In the genomic region with DNA sequence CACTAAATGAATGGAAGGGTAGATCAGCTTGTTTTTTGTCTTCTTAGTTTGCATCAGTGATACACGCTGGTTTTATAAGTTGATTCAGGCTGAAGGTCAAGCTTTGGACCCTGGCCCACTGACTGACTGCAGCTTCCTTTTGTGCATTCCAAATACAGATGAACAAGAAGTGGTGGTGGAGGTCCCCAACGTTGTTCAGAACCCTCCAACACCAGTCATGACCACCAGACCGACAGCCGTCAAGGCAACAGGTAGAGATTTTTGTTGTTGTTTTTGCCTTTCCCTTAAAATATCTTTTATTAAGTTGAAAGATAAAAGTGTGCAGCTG, we compare ENCODE assay signal across 8 mouse cellular contexts. TPM values are rescaled to one million over a fixed set of nuclear protein-coding genes. Genes with fewer than 3 reads are reported as not detected.
DNase-seq lines count a peak whose midpoint lies in the region; ATAC-seq lines count a peak whose summit lies in the region.

No protein-coding gene starts in this region.

- H3K4me3 ChIP-seq in lung, embryonic 16.5 days (ENCODE audit: low read length), result peak overlapping the region; percentile 99
- peak overlapping the region; percentile 70 for H3K4me3 ChIP-seq in heart, embryonic 16.5 days (ENCODE audit: low read length)
- peak overlapping the region; percentile 97 for H3K4me3 ChIP-seq in limb, embryonic 15.5 days
- peak overlapping the region; percentile 88 for H3K4me3 ChIP-seq in stomach, embryonic 14.5 days (ENCODE audit: low read depth, low read length)

- peak overlapping the region; percentile 59 for H3K4me2 ChIP-seq in lung, embryonic 16.5 days (ENCODE audit: low read depth, low read length)
- H3K4me2 ChIP-seq in heart, embryonic 16.5 days (ENCODE audit: low read depth, low read length), result peak overlapping the region; percentile 69
- H3K4me2 ChIP-seq in limb, embryonic 15.5 days, result peak overlapping the region; percentile 53
- H3K4me2 ChIP-seq in stomach, embryonic 14.5 days (replicated peaks; ENCODE audit: low read depth, low read length), result peak overlapping the region; percentile 76

- ATAC-seq in lung, embryonic 16.5 days (ENCODE audit: low read depth), result no peak
- ATAC-seq in heart, embryonic 16.5 days (replicated peaks; ENCODE audit: extremely low read depth, insufficient read depth, low FRiP score), result no peak
- no peak for ATAC-seq in limb, embryonic 15.5 days (ENCODE audit: insufficient number of reproducible peaks, low FRiP score, low TSS enrichment, low read depth)
- no peak for ATAC-seq in stomach, embryonic 14.5 days (ENCODE audit: insufficient number of reproducible peaks, insufficient read depth, low FRiP score, low read depth)

- peaks cover 12% of the 10 kb centered on the region for H3K4me1 ChIP-seq in lung, embryonic 16.5 days (replicated peaks; ENCODE audit: control insufficient read depth, insufficient read depth, low read length)
- peaks cover 17% of the 10 kb centered on the region for H3K4me1 ChIP-seq in heart, embryonic 16.5 days (ENCODE audit: control insufficient read depth, insufficient read depth, low read length)
- peaks cover 10% of the 10 kb centered on the region for H3K4me1 ChIP-seq in limb, embryonic 15.5 days
- 0 out of 2 replicates have a peak, but pooled peaks cover 10% of the 10 kb centered on the region for H3K4me1 ChIP-seq in stomach, embryonic 14.5 days (ENCODE audit: control insufficient read depth, insufficient read depth, low read length)

- 4% methylated on average over 4 of the region's 4 CpGs for WGBS in lung, embryonic 16.5 days
- 9% methylated on average over 4 of the region's 4 CpGs for WGBS in heart, embryonic 16.5 days
- WGBS in limb, embryonic 15.5 days, result 9% methylated on average over 4 of the region's 4 CpGs
- 6% methylated on average over 4 of the region's 4 CpGs for WGBS in stomach, embryonic 14.5 days

- peak overlapping the region; percentile 99 for H3K9ac ChIP-seq in lung, embryonic 16.5 days (ENCODE audit: low read length)
- H3K9ac ChIP-seq in heart, embryonic 16.5 days (ENCODE audit: low read length), result peak overlapping the region; percentile 91
- H3K9ac ChIP-seq in limb, embryonic 15.5 days, result peak overlapping the region; percentile 99
- peak overlapping the region; percentile 92 for H3K9ac ChIP-seq in stomach, embryonic 14.5 days (replicated peaks; ENCODE audit: low read depth, low read length)

- no peaks in the 10 kb centered on the region for H3K27me3 ChIP-seq in lung, embryonic 16.5 days (ENCODE audit: control insufficient read depth, insufficient read depth, low read depth, low read length)
- H3K27me3 ChIP-seq in heart, embryonic 16.5 days (ENCODE audit: control insufficient read depth, insufficient read depth, low read length), result no peaks in the 10 kb centered on the region
- no peaks in the 10 kb centered on the region for H3K27me3 ChIP-seq in limb, embryonic 15.5 days
- no peaks in the 10 kb centered on the region for H3K27me3 ChIP-seq in stomach, embryonic 14.5 days (ENCODE audit: control insufficient read depth, insufficient read depth, low read length)

- DNase-seq in lung, postnatal 4 days, result no peak
- peak; percentile 12 for DNase-seq in c-Kit-negative CD71-positive TER-119-positive erythroid progenitor cells, embryonic 14.5 days (ENCODE audit: low read depth, low spot score)
- no peak for DNase-seq in Muller cell, postnatal 12 days (ENCODE audit: inconsistent ontology term)
- DNase-seq in layer of hippocampus, adult 11-12 months (ENCODE audit: low spot score), result no peak

- no peaks in the 10 kb centered on the region for H3K9me3 ChIP-seq in lung, embryonic 16.5 days (ENCODE audit: control insufficient read depth, low read length)
- H3K9me3 ChIP-seq in heart, embryonic 16.5 days (replicated peaks; ENCODE audit: control insufficient read depth, low read length), result no peaks in the 10 kb centered on the region
- no peaks in the 10 kb centered on the region for H3K9me3 ChIP-seq in limb, embryonic 15.5 days
- no peaks in the 10 kb centered on the region for H3K9me3 ChIP-seq in stomach, embryonic 14.5 days (ENCODE audit: control insufficient read depth, low read depth, low read length)

- H3K27ac ChIP-seq in lung, embryonic 16.5 days (ENCODE audit: low read length), result peak overlapping the region; percentile 97
- H3K27ac ChIP-seq in heart, embryonic 16.5 days (ENCODE audit: low read length), result no peak overlapping the region; the same call in none of the 2 replicates
- H3K27ac ChIP-seq in limb, embryonic 15.5 days, result peak overlapping the region; percentile 97
- H3K27ac ChIP-seq in stomach, embryonic 14.5 days (ENCODE audit: low read length), result peak overlapping the region; percentile 97; the same call in 1 of the 2 replicates

- peaks cover 15% of the 10 kb centered on the region for H3K36me3 ChIP-seq in lung, embryonic 16.5 days (ENCODE audit: control insufficient read depth, insufficient read depth, low read length)
- H3K36me3 ChIP-seq in heart, embryonic 16.5 days (ENCODE audit: control insufficient read depth, insufficient read depth), result peaks cover 19% of the 10 kb centered on the region
- H3K36me3 ChIP-seq in limb, embryonic 15.5 days, result peaks cover 21% of the 10 kb centered on the region
- H3K36me3 ChIP-seq in stomach, embryonic 14.5 days (ENCODE audit: control insufficient read depth, insufficient read depth, low read length), result peaks cover 11% of the 10 kb centered on the region

RNA-seq across cellular contexts. Expression of a gene that starts 1.3 kb away (rescaled TPM):
- polyA plus RNA-seq in lung, embryonic 16.5 days (2015; fragmentation: Nextera tagmentation; extraction: Ambion mirVana), result 85.7 and 88.5 TPM in 2 replicates
- 50.2 and 54.1 TPM in 2 replicates for polyA plus RNA-seq in heart, embryonic 16.5 days (2015; fragmentation: Nextera tagmentation; extraction: Ambion mirVana)
- polyA plus RNA-seq in limb, embryonic 15.5 days (2015; fragmentation: Nextera tagmentation; extraction: Ambion mirVana), result 84.5 and 85.0 TPM in 2 replicates
- polyA plus RNA-seq in stomach, embryonic 14.5 days (2014; fragmentation: Nextera tagmentation; extraction: Ambion mirVana), result 103 and 112 TPM in 2 replicates

RNA-seq across cellular contexts. Expression of a gene that starts 36.0 kb away (rescaled TPM):
- 2.4 and 2.5 TPM in 2 replicates for polyA plus RNA-seq in lung, embryonic 16.5 days (2015; fragmentation: Nextera tagmentation; extraction: Ambion mirVana)
- 1.6 and 1.9 TPM in 2 replicates for polyA plus RNA-seq in heart, embryonic 16.5 days (2015; fragmentation: Nextera tagmentation; extraction: Ambion mirVana)
- polyA plus RNA-seq in limb, embryonic 15.5 days (2015; fragmentation: Nextera tagmentation; extraction: Ambion mirVana), result 0.77 and 1.2 TPM in 2 replicates
- 0.57 and 0.68 TPM in 2 replicates for polyA plus RNA-seq in stomach, embryonic 14.5 days (2014; fragmentation: Nextera tagmentation; extraction: Ambion mirVana)
